Mouse (Mus musculus) lung, adult 2 months (tissue): ENCODE measurements around the gene Gm49395. TPM values are rescaled to one million over a fixed set of nuclear protein-coding genes. Genes with fewer than 3 reads are reported as not detected.

Experiments used
- DNase-seq: peaks from one replicate; pipeline ENCODE4 v3.0.0; 2022
- H3K4me1 ChIP-seq: fragments of 200-500 bp; 2 replicates; pipeline ENCODE4 v1.6.1; 2011; ENCODE audit warnings: low read length; ENCODE audit not compliant: control insufficient read depth, insufficient read depth
- H3K4me3 ChIP-seq: fragments of 200-500 bp; replicated peaks from 2 replicates; pipeline ENCODE3; 2011; ENCODE audit warnings: low read depth, mild to moderate bottlenecking, control low read depth, low read length; ENCODE audit errors: extremely low read depth
- CTCF ChIP-seq: fragments of 200-500 bp; IDR thresholded peaks from 2 replicates; pipeline ENCODE4 v1.5.1; 2011; ENCODE audit warnings: mild to moderate bottlenecking, low read length, control low read depth; ENCODE audit not compliant: insufficient read depth
- POLR2A ChIP-seq: fragments of 200-500 bp; IDR thresholded peaks from 2 replicates; pipeline ENCODE4 v1.6.1; 2011; ENCODE audit warnings: low read depth, mild to moderate bottlenecking, control low read depth, low read length, borderline replicate concordance; ENCODE audit errors: extremely low read depth
- WGBS: fragments of 180-500 bp; shearing (Covaris S2); methylation state at CpG from one replicate; pipeline ENCODE4 v1.1.7; 2018; 5-methylcytosine and 5-hydroxymethylcytosine counted together
- polyA plus RNA-seq: library from polyadenylated mRNA; depleted of rRNA; stranded (reverse); fragments of >200 nt; gene quantifications from 2 replicates; pipeline ENCODE4 v1.2.3, GENCODE M21; 2012

Gm49395 gene
- polyA plus RNA-seq, 1 experiment = 21.5 TPM

GRCm38 (mm10) chr13:115067324-115067967, 34.3 kb downstream of the Gm49395 start:
- no peak overlapping the region for H3K4me3 ChIP-seq
- H3K4me1 ChIP-seq = peaks cover 5% of the 10 kb centered on the region
- WGBS = 86% methylated on average over 4 of the region's 4 CpGs
- TF ChIP-seq POLR2A (no peak), CTCF (no peak)
- DNase-seq = no peak

- TF ChIP-seq CTCF (no peak), POLR2A (no peak)
- H3K4me1 ChIP-seq = peaks cover 5% of the 10 kb centered on the region
- H3K4me3 ChIP-seq = no peak overlapping the region
- WGBS = 62% methylated on average over 5 of the region's 5 CpGs
- DNase-seq = no peak
These were observed 44.2 kb downstream of the Gm49395 start for GRCm38 (mm10) chr13:115057555-115057954.

- TF ChIP-seq POLR2A (no peak), CTCF (no peak)
- no peak for DNase-seq
- WGBS = 21% methylated on average over 9 of the region's 9 CpGs
- Histone ChIP-seq H3K4me1 (peaks cover 11% of the 10 kb centered on the region), H3K4me3 (no peak overlapping the region)
These were observed 46.9 kb downstream of the Gm49395 start for GRCm38 (mm10) chr13:115054783-115055182.

GRCm38 (mm10) chr13:115052568-115052967, 49.2 kb downstream of the Gm49395 start:
- no peak for DNase-seq
- 67% methylated on average over 7 of the region's 7 CpGs for WGBS
- TF ChIP-seq CTCF = no peak
- no peak for TF ChIP-seq POLR2A
- Histone ChIP-seq H3K4me3 (no peak overlapping the region), H3K4me1 (peaks cover 7% of the 10 kb centered on the region)

GRCm38 (mm10) chr13:115050660-115051559, 50.8 kb downstream of the Gm49395 start:
- DNase-seq = no peak
- Histone ChIP-seq H3K4me3 (no peak overlapping the region), H3K4me1 (peaks cover 9% of the 10 kb centered on the region)
- WGBS = 50% methylated on average over 13 of the region's 13 CpGs
- TF ChIP-seq CTCF (no peak), POLR2A (no peak)

GRCm38 (mm10) chr13:115042652-115043051, 59.1 kb downstream of the Gm49395 start:
- TF ChIP-seq CTCF (no peak), POLR2A (no peak)
- peaks cover 9% of the 10 kb centered on the region for H3K4me1 ChIP-seq
- 25% methylated on average over 2 of the region's 2 CpGs for WGBS
- DNase-seq = no peak
- H3K4me3 ChIP-seq = no peak overlapping the region

GRCm38 (mm10) chr13:115037304-115037703, 64.4 kb downstream of the Gm49395 start:
- DNase-seq = no peak
- H3K4me1 ChIP-seq = peaks cover 8% of the 10 kb centered on the region
- H3K4me3 ChIP-seq = no peak overlapping the region
- 78% methylated on average over 4 of the region's 4 CpGs for WGBS
- TF ChIP-seq CTCF = no peak
- TF ChIP-seq POLR2A = no peak

- DNase-seq = no peak
- 48% methylated on average over 8 of the region's 8 CpGs for WGBS
- Histone ChIP-seq H3K4me3 (no peak overlapping the region), H3K4me1 (peaks cover 7% of the 10 kb centered on the region)
- no peak for TF ChIP-seq POLR2A
- no peak for TF ChIP-seq CTCF
These were observed 66.3 kb downstream of the Gm49395 start for GRCm38 (mm10) chr13:115035387-115035786.

GRCm38 (mm10) chr13:115033135-115033534, 68.6 kb downstream of the Gm49395 start:
- Histone ChIP-seq H3K4me1 (peaks cover 11% of the 10 kb centered on the region), H3K4me3 (no peak overlapping the region)
- no peak for DNase-seq
- WGBS = 68% methylated on average over 2 of the region's 2 CpGs
- TF ChIP-seq POLR2A (no peak), CTCF (no peak)
